Mouse (Mus musculus) splenic B cell, adult 2 months (primary cell): ENCODE results near the gene Lrrc10b.

Source experiments
- DNase-seq: peaks from one replicate; pipeline ENCODE4 v3.0.0-alpha.2; 2011; ENCODE audit warnings: low read depth, low spot score
- H3K27me3 ChIP-seq: 2 replicates; pipeline ENCODE4 v1.6.1; 2012; ENCODE audit warnings: mild to moderate bottlenecking, low read length, moderate library complexity, mixed read lengths; ENCODE audit not compliant: control insufficient read depth, poor library complexity, insufficient read depth, severe bottlenecking
- H3K36me3 ChIP-seq: 2 replicates; pipeline ENCODE4 v1.6.1; 2012; ENCODE audit warnings: mild to moderate bottlenecking, low read length, moderate library complexity, mixed read lengths; ENCODE audit not compliant: control insufficient read depth, poor library complexity, insufficient read depth, severe bottlenecking

Lrrc10b gene

GRCm38 (mm10) chr19:10431410-10431809 lies 25.9 kb downstream of the Lrrc10b start:
- no peak for DNase-seq
- no peaks in the 10 kb centered on the region for H3K27me3 ChIP-seq
- H3K36me3 ChIP-seq = no peaks in the 10 kb centered on the region

- Histone ChIP-seq H3K27me3 (no peaks in the 10 kb centered on the region), H3K36me3 (no peaks in the 10 kb centered on the region)
- no peak for DNase-seq
These were observed 27.9 kb downstream of the Lrrc10b start for GRCm38 (mm10) chr19:10429371-10429770.

GRCm38 (mm10) chr19:10427431-10427830 lies 29.8 kb downstream of the Lrrc10b start:
- no peaks in the 10 kb centered on the region for H3K27me3 ChIP-seq
- no peak for DNase-seq
- no peaks in the 10 kb centered on the region for H3K36me3 ChIP-seq

- DNase-seq = no peak
- Histone ChIP-seq H3K27me3 (no peaks in the 10 kb centered on the region), H3K36me3 (no peaks in the 10 kb centered on the region)
These were observed 30.5 kb downstream of the Lrrc10b start for GRCm38 (mm10) chr19:10426793-10427192.

GRCm38 (mm10) chr19:10426312-10426711 lies 31.0 kb downstream of the Lrrc10b start:
- H3K36me3 ChIP-seq = no peaks in the 10 kb centered on the region
- H3K27me3 ChIP-seq = no peaks in the 10 kb centered on the region
- DNase-seq = no peak

GRCm38 (mm10) chr19:10425484-10426270 lies 31.6 kb downstream of the Lrrc10b start:
- no peak for DNase-seq
- H3K27me3 ChIP-seq = no peaks in the 10 kb centered on the region
- no peaks in the 10 kb centered on the region for H3K36me3 ChIP-seq

GRCm38 (mm10) chr19:10424751-10425150 lies 32.5 kb downstream of the Lrrc10b start:
- DNase-seq = no peak
- H3K27me3 ChIP-seq = no peaks in the 10 kb centered on the region
- H3K36me3 ChIP-seq = no peaks in the 10 kb centered on the region

GRCm38 (mm10) chr19:10421986-10422976 lies 35.0 kb downstream of the Lrrc10b start:
- no peaks in the 10 kb centered on the region for H3K36me3 ChIP-seq
- no peak for DNase-seq
- H3K27me3 ChIP-seq = no peaks in the 10 kb centered on the region

GRCm38 (mm10) chr19:10417436-10417835 lies 39.8 kb downstream of the Lrrc10b start:
- Histone ChIP-seq H3K36me3 (no peaks in the 10 kb centered on the region), H3K27me3 (no peaks in the 10 kb centered on the region)
- no peak for DNase-seq

GRCm38 (mm10) chr19:10416889-10417288 lies 40.4 kb downstream of the Lrrc10b start:
- no peaks in the 10 kb centered on the region for H3K36me3 ChIP-seq
- H3K27me3 ChIP-seq = no peaks in the 10 kb centered on the region
- no peak for DNase-seq

GRCm38 (mm10) chr19:10415508-10415907 lies 41.8 kb downstream of the Lrrc10b start:
- H3K27me3 ChIP-seq = no peaks in the 10 kb centered on the region

GRCm38 (mm10) chr19:10413701-10414242 lies 43.5 kb downstream of the Lrrc10b start:
- no peaks in the 10 kb centered on the region for H3K27me3 ChIP-seq
- DNase-seq = no peak
- no peaks in the 10 kb centered on the region for H3K36me3 ChIP-seq

More at GRCm38 (mm10) chr19:10415508-10415907, 41.8 kb downstream of the Lrrc10b start:
- no peak for DNase-seq
- H3K36me3 ChIP-seq = no peaks in the 10 kb centered on the region
